Mouse (Mus musculus) erythroblast, embryonic 14.5 days (primary cell): ENCODE results near the gene AC141477.1.

ENCODE experiments used
- GATA1 ChIP-seq: IDR thresholded peaks from 2 replicates; pipeline ENCODE4 v1.6.1; 2012; ENCODE audit warnings: low read length, inconsistent platforms, mixed read lengths
- TAL1 ChIP-seq: IDR thresholded peaks from 3 replicates; pipeline ENCODE4 v1.6.1; 2012; ENCODE audit warnings: low read length, inconsistent platforms, mixed read lengths

DNA sequence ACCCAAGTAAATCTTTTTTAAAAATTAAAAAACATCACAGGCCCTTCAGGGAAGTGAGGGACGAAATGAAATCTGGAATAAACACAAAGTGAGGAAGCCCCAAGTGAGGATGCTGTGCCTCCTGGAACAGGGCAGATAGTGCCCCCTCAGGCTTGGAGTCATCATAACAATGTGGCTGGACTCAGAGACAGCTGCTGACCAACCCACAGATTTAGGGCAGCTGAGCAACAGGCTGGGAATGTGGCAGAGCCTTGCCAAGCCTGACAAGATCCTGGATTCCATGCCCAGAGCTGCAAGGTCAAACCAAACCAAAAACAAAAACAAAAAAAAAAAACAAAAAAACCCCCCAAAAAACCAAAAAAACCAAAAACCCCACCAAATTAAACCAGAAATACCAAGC lies 21.0 kb upstream of the AC141477.1 start:
- no peak for TF ChIP-seq TAL1
- no peak for TF ChIP-seq GATA1
